Mouse (Mus musculus) E14TG2a.4 (cell line): ENCODE measurements around the gene Eefsec.

Source experiments
- CTCF ChIP-seq: conservative IDR thresholded peaks from 2 replicates; pipeline ENCODE4 v1.5.1; 2014; ENCODE audit warnings: low read length
- NANOG ChIP-seq: IDR thresholded peaks from 2 replicates; pipeline ENCODE4 v1.6.1; 2014; ENCODE audit warnings: borderline replicate concordance, low read length, mixed read lengths
- POU5F1 ChIP-seq: IDR thresholded peaks from 2 replicates; pipeline ENCODE4 v1.6.1; 2014; ENCODE audit warnings: low read length, borderline replicate concordance

DNA sequence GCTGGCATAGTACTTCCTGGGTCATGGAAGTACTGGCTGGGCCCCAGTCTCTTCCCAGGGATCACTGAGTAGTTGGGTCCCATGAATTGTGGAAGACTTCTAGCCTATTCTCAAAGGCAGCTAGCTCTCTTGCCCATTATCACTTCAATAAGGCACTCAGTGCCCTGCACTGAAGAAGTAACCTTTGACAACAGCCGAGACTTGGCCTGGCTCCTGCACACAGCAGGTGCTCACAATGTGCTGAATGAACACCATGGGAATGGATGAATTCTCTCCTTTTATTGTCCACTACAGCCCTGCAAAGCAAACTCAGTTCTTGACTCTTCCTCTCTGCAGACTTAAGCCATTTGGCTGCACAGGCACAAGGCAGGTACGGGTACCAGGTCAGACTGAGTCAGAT is 101.0 kb downstream of the Eefsec start:
- no peak for TF ChIP-seq CTCF
- TF ChIP-seq NANOG, result no peak
- TF ChIP-seq POU5F1, result no peak
